Mouse (Mus musculus): ENCODE data around the gene Sclt1. TPM values are rescaled to one million over a fixed set of nuclear protein-coding genes. Genes with fewer than 3 reads are reported as not detected.
A peak's percentile ranks its signal among the peaks of the same experiment; 100 is the strongest.

Gene Sclt1
- polyA plus RNA-seq, 1 experiment from 2014 or later, result 17.7 TPM

- no peak for DNase-seq (ENCODE audit: low spot score)
- Histone ChIP-seq H3K9me3 (no peaks in the 10 kb centered on the region), H3K36me3 (peaks cover 93% of the 10 kb centered on the region), H3K4me1 (replicated peaks) (peaks cover 7% of the 10 kb centered on the region), H3K27ac (no peak overlapping the region), H3K27me3 (ENCODE audit: insufficient read depth, poor library complexity, severe bottlenecking) (no peaks in the 10 kb centered on the region), H3K4me3 (no peak overlapping the region)
- 84% methylated on average over 10 of the region's 10 CpGs for whole genome bisulfite sequencing
Measured at GRCm38 (mm10) chr3:41602933-41603332, 139.4 kb downstream of the Sclt1 start.

DNA sequence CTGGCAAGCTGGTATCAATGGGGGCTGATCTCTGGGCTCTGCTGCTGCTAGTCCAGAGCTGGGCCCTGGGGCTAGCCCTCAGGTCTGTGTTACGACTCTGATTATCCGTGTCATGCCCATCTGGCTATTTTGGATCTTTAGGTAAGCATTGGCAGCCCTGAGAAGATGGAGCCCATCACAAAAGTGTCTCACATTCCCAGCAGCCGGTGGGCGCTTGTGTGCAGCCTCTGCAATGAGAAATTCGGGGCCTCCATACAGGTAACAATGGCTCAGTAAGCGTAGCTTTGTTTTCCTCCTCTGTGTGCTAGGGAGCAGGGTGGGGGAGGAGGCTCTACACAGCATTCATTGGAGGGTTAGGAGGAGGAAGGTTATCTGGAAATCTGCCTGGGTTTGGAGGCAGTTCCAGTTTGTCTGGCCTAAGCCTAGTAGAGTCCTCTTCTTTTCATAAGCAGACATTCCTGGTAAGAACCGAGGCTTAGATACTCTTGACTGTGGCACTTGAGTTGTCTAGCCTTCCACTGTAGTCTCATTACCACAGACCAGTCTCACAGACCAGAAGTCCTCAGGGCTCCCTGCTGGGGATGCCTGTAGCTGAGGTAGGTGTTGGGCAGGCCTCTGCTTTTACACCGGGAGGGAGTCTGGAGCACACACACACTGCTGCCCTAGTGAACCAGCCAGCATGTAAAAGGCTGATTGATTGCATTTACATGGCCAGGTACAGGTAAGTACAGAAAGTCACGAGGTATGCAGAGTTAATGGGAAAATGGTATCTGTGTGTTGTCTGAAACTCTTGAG is 140.9 kb downstream of the Sclt1 start:
- Histone ChIP-seq H3K4me3 (no peak overlapping the region), H3K4me1 (replicated peaks) (peaks cover 7% of the 10 kb centered on the region), H3K27me3 (ENCODE audit: insufficient read depth, poor library complexity, severe bottlenecking) (no peaks in the 10 kb centered on the region), H3K36me3 (peaks cover 93% of the 10 kb centered on the region), H3K27ac (no peak overlapping the region), H3K9me3 (no peaks in the 10 kb centered on the region)
- WGBS, result 82% methylated on average over 9 of the region's 9 CpGs
- no peak for DNase-seq (ENCODE audit: low spot score)

DNA sequence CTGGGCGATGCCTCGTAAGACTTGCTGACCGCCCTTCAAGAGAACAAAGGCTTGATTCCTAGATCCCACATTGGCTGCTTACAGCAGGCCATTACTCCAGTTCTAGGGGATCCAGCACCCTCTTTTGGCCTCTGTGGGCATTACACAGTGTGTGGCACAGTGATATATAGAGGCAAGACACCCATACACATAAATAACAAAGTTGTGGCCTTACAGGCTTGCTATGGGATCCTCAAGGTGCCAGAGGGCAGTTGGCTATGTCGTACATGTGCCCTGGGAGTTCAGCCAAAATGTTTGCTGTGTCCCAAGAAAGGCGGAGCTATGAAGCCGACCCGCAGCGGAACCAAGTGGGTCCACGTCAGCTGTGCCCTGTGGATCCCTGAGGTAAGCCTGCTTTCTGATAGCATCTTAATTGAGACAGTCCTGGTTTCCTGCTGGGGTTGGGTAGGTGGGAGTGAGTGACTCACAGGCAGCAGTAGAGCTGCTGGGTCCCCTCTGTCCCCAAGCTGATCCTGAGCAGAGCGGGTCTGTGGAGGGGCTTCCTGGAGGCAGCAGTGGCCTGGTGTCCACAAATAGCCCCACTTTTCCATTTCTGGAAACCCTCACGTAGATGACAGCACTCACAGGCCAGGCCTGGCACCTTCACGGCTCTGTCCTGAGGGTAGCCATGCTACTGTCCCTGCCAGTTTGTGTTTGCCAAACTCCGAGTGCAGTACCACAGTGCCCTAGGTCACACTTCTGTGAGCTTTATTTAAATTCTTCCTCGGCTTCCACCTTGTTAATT is 142.3 kb downstream of the Sclt1 start:
- no peak overlapping the region for H3K4me3 ChIP-seq
- peaks cover 7% of the 10 kb centered on the region for H3K4me1 ChIP-seq (replicated peaks)
- DNase-seq (ENCODE audit: low spot score), result peak; percentile 55
- peaks cover 93% of the 10 kb centered on the region for H3K36me3 ChIP-seq
- 90% methylated on average over 14 of the region's 14 CpGs for WGBS
- H3K27ac ChIP-seq, result peak overlapping the region; percentile 66; the same call in 1 of the 2 replicates
- H3K27me3 ChIP-seq (ENCODE audit: insufficient read depth, poor library complexity, severe bottlenecking), result no peaks in the 10 kb centered on the region
- no peaks in the 10 kb centered on the region for H3K9me3 ChIP-seq

DNA sequence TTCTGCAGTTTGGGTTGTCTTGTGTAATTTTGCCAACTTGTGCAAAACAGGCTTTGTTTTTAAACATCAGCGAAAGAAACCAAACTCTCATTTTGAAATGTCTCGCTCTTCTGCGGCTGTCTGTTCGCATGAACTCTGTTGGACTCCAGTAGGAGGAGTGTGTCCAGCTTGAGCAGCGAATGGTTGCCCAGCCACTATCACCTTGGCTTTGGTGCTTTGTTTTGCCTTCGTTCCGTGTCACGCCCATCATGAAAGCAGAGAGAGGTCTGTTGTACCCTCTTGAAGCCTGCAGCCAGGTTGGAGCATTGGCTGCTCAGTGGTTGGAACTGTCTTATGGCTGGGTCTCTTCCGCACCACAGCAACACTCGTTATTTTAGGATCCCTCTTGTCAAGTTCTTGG is 143.1 kb downstream of the Sclt1 start:
- Histone ChIP-seq H3K4me3 (no peak overlapping the region), H3K27ac (peak overlapping the region; percentile 66), H3K36me3 (peaks cover 93% of the 10 kb centered on the region), H3K9me3 (no peaks in the 10 kb centered on the region), H3K4me1 (replicated peaks) (peaks cover 7% of the 10 kb centered on the region), H3K27me3 (ENCODE audit: insufficient read depth, poor library complexity, severe bottlenecking) (no peaks in the 10 kb centered on the region)
- no peak for DNase-seq (ENCODE audit: low spot score)
- 92% methylated on average over 10 of the region's 10 CpGs for WGBS

- H3K4me3 ChIP-seq, result no peak overlapping the region
- H3K4me1 ChIP-seq (replicated peaks), result peaks cover 5% of the 10 kb centered on the region
- DNase-seq (ENCODE audit: low spot score), result no peak
- no peak overlapping the region for H3K27ac ChIP-seq
- H3K36me3 ChIP-seq, result peaks cover 93% of the 10 kb centered on the region
- no peaks in the 10 kb centered on the region for H3K9me3 ChIP-seq
- H3K27me3 ChIP-seq (ENCODE audit: insufficient read depth, poor library complexity, severe bottlenecking), result no peaks in the 10 kb centered on the region
- WGBS, result 87% methylated on average over 9 of the region's 9 CpGs
Measured at GRCm38 (mm10) chr3:41598412-41598811, 143.9 kb downstream of the Sclt1 start.

DNA sequence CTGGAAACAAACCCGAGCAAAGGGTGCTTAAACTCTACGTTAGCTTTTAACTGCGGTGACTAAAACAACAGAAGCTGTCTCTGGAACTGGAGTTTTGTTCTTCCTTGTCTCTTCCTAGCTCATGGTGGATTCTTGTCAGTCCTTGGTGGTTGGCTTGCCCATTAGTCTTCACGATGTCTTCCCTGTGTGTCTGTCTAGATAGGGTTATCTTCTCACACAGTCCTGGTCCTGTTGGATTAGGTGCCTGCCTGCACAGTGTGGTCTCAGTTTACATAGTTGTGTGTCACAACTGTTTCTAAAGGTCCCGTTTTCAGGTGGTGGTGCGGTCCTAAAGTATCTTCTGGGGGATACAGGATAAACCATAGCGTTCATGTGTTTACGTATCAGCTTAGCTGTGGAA is 145.3 kb downstream of the Sclt1 start:
- Histone ChIP-seq H3K4me3 (no peak overlapping the region), H3K27me3 (ENCODE audit: insufficient read depth, poor library complexity, severe bottlenecking) (no peaks in the 10 kb centered on the region), H3K4me1 (replicated peaks) (no peaks in the 10 kb centered on the region), H3K36me3 (peaks cover 96% of the 10 kb centered on the region), H3K9me3 (no peaks in the 10 kb centered on the region), H3K27ac (no peak overlapping the region)
- DNase-seq (ENCODE audit: low spot score), result no peak
- 94% methylated on average over 8 of the region's 8 CpGs for WGBS

GRCm38 (mm10) chr3:41595010-41595409 is 147.3 kb downstream of the Sclt1 start:
- no peak overlapping the region for H3K4me3 ChIP-seq
- no peaks in the 10 kb centered on the region for H3K4me1 ChIP-seq (replicated peaks)
- no peak for DNase-seq (ENCODE audit: low spot score)
- no peaks in the 10 kb centered on the region for H3K9me3 ChIP-seq
- H3K27ac ChIP-seq, result no peak overlapping the region
- H3K27me3 ChIP-seq (ENCODE audit: insufficient read depth, poor library complexity, severe bottlenecking), result no peaks in the 10 kb centered on the region
- WGBS, result 94% methylated on average over 4 of the region's 4 CpGs
- H3K36me3 ChIP-seq, result peaks cover 100% of the 10 kb centered on the region

GRCm38 (mm10) chr3:41594097-41594879 is 148.0 kb downstream of the Sclt1 start:
- Histone ChIP-seq H3K27me3 (ENCODE audit: insufficient read depth, poor library complexity, severe bottlenecking) (no peaks in the 10 kb centered on the region), H3K9me3 (no peaks in the 10 kb centered on the region), H3K4me3 (no peak overlapping the region), H3K27ac (no peak overlapping the region), H3K36me3 (peaks cover 100% of the 10 kb centered on the region), H3K4me1 (replicated peaks) (no peaks in the 10 kb centered on the region)
- DNase-seq (ENCODE audit: low spot score), result no peak
- 88% methylated on average over 9 of the region's 9 CpGs for WGBS

- 88% methylated on average over 7 of the region's 7 CpGs for WGBS
- peaks cover 95% of the 10 kb centered on the region for H3K36me3 ChIP-seq
- H3K27ac ChIP-seq, result no peak overlapping the region
- H3K9me3 ChIP-seq, result no peaks in the 10 kb centered on the region
- no peaks in the 10 kb centered on the region for H3K27me3 ChIP-seq (ENCODE audit: insufficient read depth, poor library complexity, severe bottlenecking)
- H3K4me1 ChIP-seq (replicated peaks), result peaks cover 2% of the 10 kb centered on the region; the same call in 1 of the 2 replicates
- no peak overlapping the region for H3K4me3 ChIP-seq
- DNase-seq (ENCODE audit: low spot score), result no peak
Measured at GRCm38 (mm10) chr3:41592805-41593204, 149.5 kb downstream of the Sclt1 start.

- Histone ChIP-seq H3K9me3 (no peaks in the 10 kb centered on the region), H3K27ac (no peak overlapping the region), H3K4me1 (replicated peaks) (peaks cover 13% of the 10 kb centered on the region), H3K36me3 (peaks cover 84% of the 10 kb centered on the region), H3K27me3 (ENCODE audit: insufficient read depth, poor library complexity, severe bottlenecking) (no peaks in the 10 kb centered on the region), H3K4me3 (no peak overlapping the region)
- DNase-seq (ENCODE audit: low spot score), result no peak
- WGBS, result 94% methylated on average over 14 of the region's 14 CpGs
Measured at GRCm38 (mm10) chr3:41591651-41592170, 150.6 kb downstream of the Sclt1 start.

- H3K9me3 ChIP-seq, result no peaks in the 10 kb centered on the region
- no peak overlapping the region for H3K27ac ChIP-seq
- peaks cover 13% of the 10 kb centered on the region for H3K4me1 ChIP-seq (replicated peaks)
- H3K4me3 ChIP-seq, result no peak overlapping the region
- H3K36me3 ChIP-seq, result peaks cover 77% of the 10 kb centered on the region
- DNase-seq (ENCODE audit: low spot score), result no peak
- WGBS, result 92% methylated on average over 20 of the region's 20 CpGs
- no peaks in the 10 kb centered on the region for H3K27me3 ChIP-seq (ENCODE audit: insufficient read depth, poor library complexity, severe bottlenecking)
Measured at GRCm38 (mm10) chr3:41590695-41591559, 151.4 kb downstream of the Sclt1 start.

GRCm38 (mm10) chr3:41589988-41590387 is 152.3 kb downstream of the Sclt1 start:
- no peaks in the 10 kb centered on the region for H3K9me3 ChIP-seq
- H3K27me3 ChIP-seq (ENCODE audit: insufficient read depth, poor library complexity, severe bottlenecking), result no peaks in the 10 kb centered on the region
- 93% methylated on average over 4 of the region's 4 CpGs for WGBS
- H3K4me1 ChIP-seq (replicated peaks), result peaks cover 13% of the 10 kb centered on the region
- H3K36me3 ChIP-seq, result peaks cover 68% of the 10 kb centered on the region
- no peak for DNase-seq (ENCODE audit: low spot score)
- H3K27ac ChIP-seq, result no peak overlapping the region
- no peak overlapping the region for H3K4me3 ChIP-seq

Measured in hindbrain, embryonic 10.5 days (tissue).